10 mouse cellular contexts compared by ENCODE assay signal in genomic region chr14:37165266-37165926, GRCm38 (mm10). TPM values are rescaled to one million over a fixed set of nuclear protein-coding genes. Genes with fewer than 3 reads are reported as not detected.
DNase-seq lines count a peak whose midpoint lies in the region; ATAC-seq and TF ChIP-seq lines count a peak whose summit lies in the region.
"Had no signal": no experiment of that assay in that cellular context is flagged by ENCODE, and none has a peak within 500 bp of the region (broad histone marks: within the 10 kb centered on the region; RNA-seq: fewer than 3 reads in every experiment).

No protein-coding gene starts in this region.

- H3K4me3 ChIP-seq in hindbrain, embryonic 13.5 days, result no peak overlapping the region
- no peak overlapping the region for H3K4me3 ChIP-seq in hindbrain, embryonic 10.5 days
- no peak overlapping the region for H3K4me3 ChIP-seq in midbrain, postnatal 0 days (ENCODE audit: low read depth, low read length)
- H3K4me3 ChIP-seq: embryonic facial prominence, embryonic 15.5 days; limb, embryonic 12.5 days had no signal

- no peak overlapping the region for H3K9ac ChIP-seq in hindbrain, embryonic 13.5 days
- H3K9ac ChIP-seq in midbrain, postnatal 0 days (replicated peaks; ENCODE audit: low read length, poor library complexity, severe bottlenecking), result no peak overlapping the region
- H3K9ac ChIP-seq: embryonic facial prominence, embryonic 15.5 days; limb, embryonic 12.5 days had no signal

- 63% methylated on average over 1 of the region's 1 CpGs for WGBS in hindbrain, embryonic 13.5 days
- 77% methylated on average over 1 of the region's 1 CpGs for WGBS in hindbrain, embryonic 10.5 days
- WGBS in midbrain, postnatal 0 days, result 62% methylated on average over 1 of the region's 1 CpGs

- TF ChIP-seq CTCF in midbrain, postnatal 0 days (IDR thresholded peaks at IDR 0.05), result peak; percentile 85

- H3K36me3 ChIP-seq in hindbrain, embryonic 13.5 days, result no peaks in the 10 kb centered on the region
- H3K36me3 ChIP-seq in hindbrain, embryonic 10.5 days, result no peaks in the 10 kb centered on the region
- no peaks in the 10 kb centered on the region for H3K36me3 ChIP-seq in midbrain, postnatal 0 days (ENCODE audit: insufficient read depth, low read length)
- H3K36me3 ChIP-seq: embryonic facial prominence, embryonic 15.5 days; limb, embryonic 12.5 days had no signal

- peak; percentile 73; the same call in 1 of the 2 replicates for ATAC-seq in hindbrain, embryonic 13.5 days (ENCODE audit: low FRiP score)
- no peak for ATAC-seq in midbrain, postnatal 0 days (ENCODE audit: low FRiP score)

- H3K27me3 ChIP-seq in hindbrain, embryonic 13.5 days, result no peaks in the 10 kb centered on the region
- no peaks in the 10 kb centered on the region for H3K27me3 ChIP-seq in hindbrain, embryonic 10.5 days (ENCODE audit: insufficient read depth, poor library complexity, severe bottlenecking)
- no peaks in the 10 kb centered on the region for H3K27me3 ChIP-seq in midbrain, postnatal 0 days (ENCODE audit: insufficient read depth, low read length)
- H3K27me3 ChIP-seq: embryonic facial prominence, embryonic 15.5 days; limb, embryonic 12.5 days had no signal

- no peaks in the 10 kb centered on the region for H3K9me3 ChIP-seq in hindbrain, embryonic 13.5 days
- H3K9me3 ChIP-seq in hindbrain, embryonic 10.5 days, result no peaks in the 10 kb centered on the region
- H3K9me3 ChIP-seq in midbrain, postnatal 0 days (ENCODE audit: low read length), result no peaks in the 10 kb centered on the region
- H3K9me3 ChIP-seq: embryonic facial prominence, embryonic 15.5 days; limb, embryonic 12.5 days had no signal

- no peak overlapping the region for H3K27ac ChIP-seq in hindbrain, embryonic 13.5 days
- H3K27ac ChIP-seq in hindbrain, embryonic 10.5 days, result no peak overlapping the region
- no peak overlapping the region for H3K27ac ChIP-seq in midbrain, postnatal 0 days (ENCODE audit: low read depth, low read length)
- H3K27ac ChIP-seq: embryonic facial prominence, embryonic 15.5 days; limb, embryonic 12.5 days had no signal

- no peaks in the 10 kb centered on the region for H3K4me1 ChIP-seq in hindbrain, embryonic 13.5 days (replicated peaks)
- H3K4me1 ChIP-seq in hindbrain, embryonic 10.5 days (replicated peaks), result no peaks in the 10 kb centered on the region
- H3K4me1 ChIP-seq in midbrain, postnatal 0 days (ENCODE audit: insufficient read depth, low read length), result no peaks in the 10 kb centered on the region
- H3K4me1 ChIP-seq: embryonic facial prominence, embryonic 15.5 days; limb, embryonic 12.5 days had no signal

- no peak overlapping the region for H3K4me2 ChIP-seq in hindbrain, embryonic 13.5 days
- H3K4me2 ChIP-seq in midbrain, postnatal 0 days (ENCODE audit: low read depth, low read length, poor library complexity, severe bottlenecking), result no peak overlapping the region
- H3K4me2 ChIP-seq: embryonic facial prominence, embryonic 15.5 days; limb, embryonic 12.5 days had no signal

- no peak for DNase-seq in hindbrain, embryonic 10.5 days (ENCODE audit: low spot score)
- DNase-seq in urinary bladder, postnatal 36 days (ENCODE audit: low spot score in 2 of 2), result peak; percentile 6 to 22
- no peak for DNase-seq in urinary bladder, adult 2 months (ENCODE audit: low spot score)
- peak; percentile 47 to 49 for DNase-seq in cerebellum, postnatal 10 days
- peak; percentile 34 for DNase-seq in kidney, postnatal 10 days
- peak; percentile 78 for DNase-seq in midbrain, postnatal 0 days (ENCODE audit: low spot score)
- no peak for DNase-seq in ovary, postnatal 36 days (ENCODE audit: low spot score)

RNA-seq across cellular contexts. Expression of gene Ghitm, which starts 30.3 kb away (rescaled TPM):
- polyA plus RNA-seq in hindbrain, embryonic 13.5 days (2015; fragmentation: Nextera tagmentation; extraction: Ambion mirVana), result 196 and 199 TPM in 2 replicates
- polyA plus RNA-seq in hindbrain, embryonic 10.5 days (2016; fragmentation: Nextera tagmentation; extraction: Ambion mirVana), result 188 and 209 TPM in 2 replicates
- polyA plus RNA-seq in urinary bladder, adult 2 months (2012; rRNA removed), result 152 and 160 TPM in 2 replicates
- 93.9 and 95.9 TPM in 2 replicates for total RNA-seq in midbrain, postnatal 0 days (2014; rRNA removed)
- 201 and 211 TPM in 2 replicates for polyA plus RNA-seq in midbrain, postnatal 0 days (2015; fragmentation: Nextera tagmentation; extraction: Ambion mirVana)

RNA-seq across cellular contexts. Expression of gene 2610528A11Rik, which starts 51.6 kb away (rescaled TPM):
- 0.47 TPM in 1 of 2 replicates, not detected in the other for polyA plus RNA-seq in hindbrain, embryonic 13.5 days (2015; fragmentation: Nextera tagmentation; extraction: Ambion mirVana)
- 0.46 TPM in 1 of 2 replicates, not detected in the other for polyA plus RNA-seq in hindbrain, embryonic 10.5 days (2016; fragmentation: Nextera tagmentation; extraction: Ambion mirVana)
- 0.23 and 0.29 TPM in 2 replicates for polyA plus RNA-seq in urinary bladder, adult 2 months (2012; rRNA removed)
- total RNA-seq in midbrain, postnatal 0 days (2014; rRNA removed), result not detected in 2 replicates
- 0.33 and 0.43 TPM in 2 replicates for polyA plus RNA-seq in midbrain, postnatal 0 days (2015; fragmentation: Nextera tagmentation; extraction: Ambion mirVana)

Comparison
In these comparisons a context has a peak if more than half of its experiments do, and no peak if none do; other contexts are left out.
1. DNase-seq: peak in urinary bladder, postnatal 36 days (2 of 2), cerebellum, postnatal 10 days (2 of 2), kidney, postnatal 10 days (single experiment) and midbrain, postnatal 0 days (single experiment); none in hindbrain, embryonic 10.5 days (single experiment), urinary bladder, adult 2 months (single experiment) and ovary, postnatal 36 days (single experiment).